Mouse (Mus musculus): Measurements from ENCODE around the gene 2810006K23Rik. TPM values are rescaled to one million over a fixed set of nuclear protein-coding genes. Genes with fewer than 3 reads are reported as not detected.
A peak's percentile ranks its signal among the peaks of the same experiment; 100 is the strongest.
"Not testable (repeated sequence)": the region's sequence is repeated elsewhere in the genome, so short reads cannot be mapped to it uniquely, and the experiment has no call there.

The 2810006K23Rik gene
- total and polyA plus RNA-seq, 3 experiments: 7.6 to 13.3 TPM; not detected in 1

- not testable (repeated sequence) for H3K36me3 ChIP-seq (ENCODE audit: control insufficient read depth in 1 of 2, insufficient read depth in 2 of 2, low read length in 2 of 2); H3K9me3 ChIP-seq (replicated peaks; ENCODE audit: insufficient read depth, low read length); H3K79me2 ChIP-seq (ENCODE audit: control insufficient read depth, insufficient read depth, low read length, poor library complexity); H3K4me1 ChIP-seq (ENCODE audit: control insufficient read depth in 1 of 2, insufficient read depth in 2 of 2, low read length in 2 of 2); H3K27me3 ChIP-seq (ENCODE audit: control insufficient read depth in 1 of 2, insufficient read depth in 2 of 2, low read length in 2 of 2); H3K27ac ChIP-seq (ENCODE audit: control insufficient read depth, low read depth, low read length); H3K9ac ChIP-seq (ENCODE audit: control insufficient read depth, low read depth, low read length, poor library complexity, severe bottlenecking); H3K4me3 ChIP-seq (ENCODE audit: control insufficient read depth in 1 of 2, insufficient read depth in 1 of 2, low read depth in 2 of 2, low read length in 2 of 2)
- peak; percentile 46 to 65 (median 61) for TF ChIP-seq CTCF (IDR thresholded peaks at IDR 0.05 in 2 of 3, conservative IDR thresholded peaks at IDR 0.05 in 1 of 3; ENCODE audit: control insufficient read depth in 1 of 3, insufficient read depth in 1 of 3, low read depth in 2 of 3, low read length in 3 of 3, poor library complexity in 1 of 3, severe bottlenecking in 1 of 3)
- TF ChIP-seq ZC3H11A (IDR thresholded peaks at IDR 0.05; ENCODE audit: low read depth, low read length): peak; percentile 48; the same call in 1 of the 2 replicates
- TF ChIP-seq SMC3 (IDR thresholded peaks at IDR 0.05; ENCODE audit: low read depth, low read length): peak; percentile 50
- TF ChIP-seq ZNF384 (IDR thresholded peaks at IDR 0.05; ENCODE audit: low read depth, low read length): peak; percentile 72; the same call in 1 of the 2 replicates
- TF ChIP-seq RAD21 (IDR thresholded peaks at IDR 0.05; ENCODE audit: low read depth, low read length): peak; percentile 63
- peak; percentile 60 for DNase-seq (ENCODE audit: low read depth, low spot score)
Observed at GRCm38 (mm10) chr5:124299307-124299706, 28.6 kb upstream of the 2810006K23Rik start.

- H3K4me1 ChIP-seq (ENCODE audit: control insufficient read depth in 1 of 2, insufficient read depth in 2 of 2, low read length in 2 of 2): no peaks in the 10 kb centered on the region
- H3K9ac ChIP-seq (ENCODE audit: control insufficient read depth, low read depth, low read length, poor library complexity, severe bottlenecking): no peak overlapping the region
- TF ChIP-seq CHD2 (IDR thresholded peaks at IDR 0.05; ENCODE audit: low read length) (no peak), MAX (IDR thresholded peaks at IDR 0.05; ENCODE audit: low read length) (no peak), MYB (IDR thresholded peaks at IDR 0.05; ENCODE audit: low read depth, low read length) (no peak), NELFE (IDR thresholded peaks at IDR 0.05; ENCODE audit: low read depth, low read length) (no peak), ETS1 (IDR thresholded peaks at IDR 0.05; ENCODE audit: low read depth, low read length) (no peak), ELF1 (IDR thresholded peaks at IDR 0.05; ENCODE audit: low read depth, low read length) (no peak), RAD21 (IDR thresholded peaks at IDR 0.05; ENCODE audit: low read depth, low read length) (no peak), USF2 (IDR thresholded peaks at IDR 0.05; ENCODE audit: borderline replicate concordance in 1 of 2, insufficient read depth in 1 of 2, low read depth in 1 of 2, low read length in 2 of 2) (no peak), MEF2A (IDR thresholded peaks at IDR 0.05; ENCODE audit: extremely low read depth, insufficient replicate concordance, low read depth, low read length, poor library complexity, severe bottlenecking) (no peak), TAL1 (IDR thresholded peaks at IDR 0.05; ENCODE audit: low read length) (no peak), E2F4 (IDR thresholded peaks at IDR 0.05; ENCODE audit: borderline replicate concordance, low read depth, low read length) (no peak), HCFC1 (IDR thresholded peaks at IDR 0.05; ENCODE audit: low read depth, low read length) (no peak), RCOR1 (IDR thresholded peaks at IDR 0.05; ENCODE audit: low read depth, low read length) (no peak)
- H3K36me3 ChIP-seq (ENCODE audit: control insufficient read depth in 1 of 2, insufficient read depth in 2 of 2, low read length in 2 of 2): peaks cover 0 to 3% of the 10 kb centered on the region in 2 experiments; a peak in 2 of 4 replicates
- no peaks in the 10 kb centered on the region for H3K9me3 ChIP-seq (replicated peaks; ENCODE audit: insufficient read depth, low read length)
- no peaks in the 10 kb centered on the region for H3K79me2 ChIP-seq (ENCODE audit: control insufficient read depth, insufficient read depth, low read length, poor library complexity)
- DNase-seq (ENCODE audit: low read depth, low spot score): no peak
- no peak overlapping the region for H3K27ac ChIP-seq (ENCODE audit: control insufficient read depth, low read depth, low read length)
- H3K27me3 ChIP-seq (ENCODE audit: control insufficient read depth in 1 of 2, insufficient read depth in 2 of 2, low read length in 2 of 2): no peaks in the 10 kb centered on the region
- H3K4me3 ChIP-seq (ENCODE audit: control insufficient read depth in 1 of 2, insufficient read depth in 1 of 2, low read depth in 2 of 2, low read length in 2 of 2): no peak overlapping the region
Observed at GRCm38 (mm10) chr5:124300132-124300531, 27.8 kb upstream of the 2810006K23Rik start.

GRCm38 (mm10) chr5:124302853-124303252, 25.0 kb upstream of the 2810006K23Rik start:
- H3K9ac ChIP-seq (ENCODE audit: control insufficient read depth, low read depth, low read length, poor library complexity, severe bottlenecking); H3K27ac ChIP-seq (ENCODE audit: control insufficient read depth, low read depth, low read length); H3K36me3 ChIP-seq (ENCODE audit: control insufficient read depth in 1 of 2, insufficient read depth in 2 of 2, low read length in 2 of 2); H3K4me3 ChIP-seq (ENCODE audit: control insufficient read depth in 1 of 2, insufficient read depth in 1 of 2, low read depth in 2 of 2, low read length in 2 of 2); H3K4me1 ChIP-seq (ENCODE audit: control insufficient read depth in 1 of 2, insufficient read depth in 2 of 2, low read length in 2 of 2); DNase-seq (ENCODE audit: low read depth, low spot score); H3K27me3 ChIP-seq (ENCODE audit: control insufficient read depth in 1 of 2, insufficient read depth in 2 of 2, low read length in 2 of 2); H3K79me2 ChIP-seq (ENCODE audit: control insufficient read depth, insufficient read depth, low read length, poor library complexity); H3K9me3 ChIP-seq (replicated peaks; ENCODE audit: insufficient read depth, low read length): not testable (repeated sequence)

Data from MEL (cell line).